Mouse (Mus musculus): Measurements from ENCODE around the gene Ppp1r9a.

DNA sequence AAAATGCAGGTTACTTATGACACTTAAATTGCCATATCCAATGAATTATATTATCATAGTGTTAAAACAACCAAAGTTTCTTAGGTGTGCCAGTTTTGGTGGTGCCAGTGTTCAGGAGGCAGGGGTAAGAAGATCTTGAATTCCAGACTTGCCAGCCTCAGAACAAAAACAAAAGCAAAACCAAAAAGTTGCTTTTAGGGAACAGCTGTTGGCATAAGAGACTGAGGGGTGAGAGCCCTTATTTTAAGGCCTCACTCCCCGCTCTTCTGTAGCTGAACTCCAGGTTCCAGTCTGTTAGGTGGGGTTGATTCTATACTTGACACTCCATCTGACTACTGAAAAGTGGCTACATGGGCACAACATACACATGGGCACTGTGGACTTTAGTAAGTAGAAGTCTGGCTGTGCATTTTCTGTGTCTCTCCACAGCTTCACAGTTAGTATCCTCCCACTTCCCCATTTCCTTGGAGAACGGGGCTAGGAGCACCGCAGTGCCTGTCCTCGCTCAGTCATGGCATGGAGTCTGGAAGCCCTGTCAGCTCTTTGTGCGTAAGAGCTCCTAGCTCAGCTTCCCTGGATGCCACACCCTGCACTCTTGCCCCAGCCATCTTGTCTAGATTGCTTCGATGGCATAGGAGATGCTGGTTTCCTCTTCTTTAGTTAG lies 103.7 kb downstream of the Ppp1r9a start:
- TF ChIP-seq POLR2A (IDR thresholded peaks at IDR 0.05; ENCODE audit: borderline replicate concordance, control insufficient read depth, low read depth, low read length): no peak
- TF ChIP-seq CTCF (IDR thresholded peaks at IDR 0.05; ENCODE audit: control insufficient read depth, insufficient read depth, low read length): no peak
